Mouse (Mus musculus): ENCODE measurements around the gene Appl2.

The Appl2 gene

DNA sequence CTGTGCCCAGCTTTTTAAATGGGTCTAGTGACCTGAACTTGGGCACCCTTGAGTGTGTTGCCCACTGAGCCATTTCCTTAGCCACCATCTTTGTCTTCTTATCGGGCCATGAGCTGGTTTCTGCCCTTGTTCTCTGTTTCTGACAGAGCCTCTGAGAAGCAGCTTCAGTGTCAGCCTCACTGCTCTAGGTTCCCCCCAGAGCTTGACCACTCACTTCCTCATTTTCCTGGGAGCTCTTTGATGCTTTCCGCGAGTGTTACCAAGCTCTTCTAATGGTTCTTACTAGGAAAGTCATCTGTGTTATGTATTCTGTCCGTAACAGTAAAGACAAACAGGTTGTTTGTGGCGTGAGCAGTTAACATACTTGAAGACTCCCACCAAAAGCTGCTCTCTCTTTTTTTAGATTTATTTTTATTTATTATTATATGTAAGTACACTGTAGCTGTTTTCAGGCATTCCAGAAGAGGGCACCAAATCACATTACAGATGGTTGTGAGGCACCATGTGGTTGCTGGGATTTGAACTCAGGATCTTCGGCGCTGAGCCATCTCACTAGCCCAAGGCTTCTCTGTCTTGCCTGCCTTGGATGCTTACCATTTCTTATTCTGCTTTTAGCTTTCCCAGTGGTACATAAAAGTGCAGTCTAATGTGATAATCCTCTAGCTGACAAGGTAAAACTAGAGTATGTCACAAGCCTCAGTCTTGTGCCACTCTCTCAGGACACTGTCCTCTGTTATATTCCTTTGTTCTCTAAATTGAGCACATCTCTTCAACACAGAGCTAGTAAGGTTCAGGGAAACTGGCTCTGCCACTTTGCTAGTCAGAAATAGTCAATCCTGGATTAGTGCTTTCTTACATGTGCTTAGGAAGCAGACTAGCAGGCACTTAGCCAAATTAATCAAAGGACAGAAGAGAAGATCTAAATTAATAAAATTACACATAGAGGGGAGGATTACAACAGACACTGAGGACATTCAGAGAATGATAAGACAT, 82.8 kb downstream of the Appl2 start:
- DNase-seq (ENCODE audit: low spot score), result no peak

DNA sequence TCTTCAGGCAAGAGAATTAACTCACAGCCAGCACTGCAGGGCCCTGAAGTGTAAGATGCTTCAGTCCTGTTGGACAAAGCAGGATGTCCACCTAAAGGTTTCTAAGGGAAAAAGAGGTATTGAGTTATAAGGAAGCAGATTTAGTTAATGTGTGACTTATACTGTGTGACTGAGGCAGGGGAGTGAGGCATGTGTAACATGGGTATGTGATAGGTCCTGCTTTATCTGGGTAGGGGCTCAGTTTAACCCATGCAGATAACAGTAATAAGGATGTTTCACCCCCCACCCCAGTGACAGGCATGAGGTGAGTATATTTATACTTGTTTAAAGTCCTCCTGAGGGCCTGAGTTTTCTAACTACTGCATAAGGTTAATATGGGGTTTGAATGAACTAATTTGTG, 85.5 kb downstream of the Appl2 start:
- DNase-seq (ENCODE audit: low spot score), result no peak
